Mouse (Mus musculus) bone marrow, adult 2 months (tissue): ENCODE results near the gene Pvr. TPM values are rescaled to one million over a fixed set of nuclear protein-coding genes. Genes with fewer than 3 reads are reported as not detected.
A peak's percentile ranks its signal among the peaks of the same experiment; 100 is the strongest.

Experiments
- H3K27ac ChIP-seq: fragments of 200-500 bp; 2 replicates; pipeline ENCODE4 v1.5.1; 2012; ENCODE audit warnings: low read depth, mild to moderate bottlenecking, control low read depth, inconsistent platforms, low read length; ENCODE audit not compliant: control insufficient read depth, poor library complexity, insufficient read depth
- H3K4me1 ChIP-seq: fragments of 200-500 bp; 2 replicates; pipeline ENCODE4 v1.6.1; 2011; ENCODE audit warnings: low read length; ENCODE audit not compliant: control insufficient read depth, insufficient read depth
- H3K4me3 ChIP-seq: fragments of 200-500 bp; replicated peaks from 2 replicates; pipeline ENCODE3; 2011; ENCODE audit warnings: mild to moderate bottlenecking, low read depth, low read length, control low read depth; ENCODE audit not compliant: control insufficient read depth
- CTCF ChIP-seq: fragments of 200-500 bp; IDR thresholded peaks from 2 replicates; pipeline ENCODE4 v1.5.1; 2011; ENCODE audit warnings: low read length, control low read depth; ENCODE audit not compliant: control insufficient read depth, insufficient read depth
- POLR2A ChIP-seq: fragments of 200-500 bp; IDR thresholded peaks from 2 replicates; pipeline ENCODE4 v1.6.1; 2011; ENCODE audit warnings: low read depth, mild to moderate bottlenecking, control low read depth, low read length, borderline replicate concordance; ENCODE audit not compliant: control insufficient read depth
- WGBS: fragments of 180-500 bp; shearing (Covaris S2); methylation state at CpG from one replicate; pipeline ENCODE4 v1.1.7; 2018; 5-methylcytosine and 5-hydroxymethylcytosine counted together
- polyA plus RNA-seq: library from polyadenylated mRNA; stranded (reverse); fragments of >200 nt; gene quantifications from 2 replicates; pipeline ENCODE4 v1.2.4, GENCODE M21; 2011; ENCODE audit warnings: low replicate concordance; ENCODE audit not compliant: missing spikeins, insufficient read depth, insufficient read length

Pvr gene
- polyA plus RNA-seq: 2.6 and 4.7 TPM in 2 replicates

DNA sequence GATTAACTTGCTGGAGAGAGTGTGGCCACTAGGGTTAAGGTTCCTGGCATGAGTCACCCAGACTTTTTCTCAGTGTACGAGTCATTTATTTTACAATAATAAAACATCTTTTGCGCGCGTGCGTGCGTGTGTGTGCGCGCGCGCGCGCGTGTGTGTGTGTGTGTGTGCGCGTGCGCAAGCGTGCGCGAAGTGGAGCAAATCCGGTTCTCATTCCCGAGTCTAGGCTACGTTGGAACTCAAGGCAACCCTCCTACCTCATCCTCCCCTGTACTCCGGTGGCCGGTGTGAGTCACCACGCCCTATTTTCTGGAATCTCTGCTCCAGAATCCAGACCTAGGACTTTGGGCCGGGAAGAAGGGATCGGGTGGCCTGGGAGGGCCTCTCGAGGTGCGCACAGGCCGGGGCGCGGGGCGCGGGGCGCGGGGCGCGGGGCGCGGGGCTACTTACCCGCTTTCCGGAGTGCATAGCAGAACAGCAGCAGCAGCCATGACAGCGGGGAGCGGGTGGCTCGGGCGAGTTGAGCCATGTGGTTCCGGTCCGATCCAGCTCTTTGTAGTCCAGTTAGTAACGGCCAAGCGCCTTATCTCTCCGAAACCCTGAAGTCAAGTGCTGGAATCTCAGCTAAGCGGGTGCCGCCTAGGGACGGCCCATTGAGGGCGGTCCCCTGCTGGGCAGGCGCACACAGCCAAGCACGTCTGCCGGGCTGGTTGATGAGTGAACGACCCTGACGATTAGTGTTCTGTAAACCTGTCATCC is at the start of gene Pvr:
Gene Pvr, minus strand, starts transcription at position 655 of the 756 bp plus-strand sequence.
- H3K4me3 ChIP-seq: peak within 1 kb of the TSS; percentile 70
- peaks cover 2% of the 10 kb centered on the region; the same call in 1 of the 2 replicates for H3K4me1 ChIP-seq
- under 1% methylated on average over 60 of the region's 60 CpGs for WGBS
- TF ChIP-seq CTCF (no peak; the same call in 1 of the 2 replicates), POLR2A (peak; percentile 54; the same call in 1 of the 2 replicates)
- H3K27ac ChIP-seq: no peak within 1 kb of the TSS

DNA sequence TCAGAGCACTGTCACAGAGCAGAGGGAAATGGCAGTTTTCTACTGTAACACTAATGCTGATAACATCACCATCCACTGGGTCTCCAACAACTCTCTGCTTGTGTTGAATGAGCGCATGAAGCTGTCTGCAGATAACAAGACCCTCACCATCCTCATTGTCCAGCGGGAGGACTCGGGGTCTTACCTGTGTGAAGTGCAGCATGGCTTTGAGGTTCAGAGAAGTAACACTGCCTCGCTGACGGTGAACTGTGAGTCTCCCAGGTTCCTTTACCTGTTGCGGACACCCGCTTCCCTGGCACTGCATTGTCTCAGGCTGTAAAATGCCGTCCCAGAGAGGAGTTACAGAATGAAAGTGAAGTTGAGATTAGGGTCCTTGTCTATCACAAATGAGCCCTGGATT is 49.2 kb upstream of the Pvr start:
- TF ChIP-seq CTCF: no peak
- TF ChIP-seq POLR2A: no peak
- WGBS: 83% methylated on average over 8 of the region's 8 CpGs
- no peaks in the 10 kb centered on the region for H3K4me1 ChIP-seq
- no peak overlapping the region for H3K4me3 ChIP-seq
- no peak overlapping the region for H3K27ac ChIP-seq

DNA sequence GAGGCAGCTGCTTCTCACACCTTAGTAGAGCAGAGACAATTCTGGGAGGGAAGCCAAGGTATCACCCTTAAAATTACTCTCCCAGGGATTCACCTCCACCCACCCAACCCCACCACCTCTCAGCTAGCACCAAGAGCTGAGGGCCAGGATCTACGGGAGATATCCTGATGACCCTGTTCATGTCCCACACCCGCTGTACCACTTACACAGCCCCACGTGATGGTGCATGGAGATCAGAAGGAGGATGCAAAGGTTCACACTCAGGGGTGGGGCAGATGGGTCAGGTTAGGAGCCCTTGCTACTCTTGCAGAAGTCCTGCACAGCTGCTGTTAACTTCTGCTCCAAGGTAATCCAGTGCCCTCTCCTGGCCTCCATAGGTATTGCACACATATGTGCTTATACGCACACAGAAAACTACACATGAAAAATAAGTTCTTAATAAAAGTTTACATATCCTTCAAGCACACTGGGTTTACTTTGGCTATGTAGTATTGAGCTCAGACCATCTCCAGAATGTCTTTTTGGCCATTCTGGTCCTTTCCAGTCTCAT is 48.7 kb upstream of the Pvr start:
- Histone ChIP-seq H3K4me1 (no peaks in the 10 kb centered on the region), H3K27ac (no peak overlapping the region), H3K4me3 (no peak overlapping the region)
- WGBS: 93% methylated on average over 4 of the region's 4 CpGs
- TF ChIP-seq CTCF (no peak), POLR2A (no peak)

DNA sequence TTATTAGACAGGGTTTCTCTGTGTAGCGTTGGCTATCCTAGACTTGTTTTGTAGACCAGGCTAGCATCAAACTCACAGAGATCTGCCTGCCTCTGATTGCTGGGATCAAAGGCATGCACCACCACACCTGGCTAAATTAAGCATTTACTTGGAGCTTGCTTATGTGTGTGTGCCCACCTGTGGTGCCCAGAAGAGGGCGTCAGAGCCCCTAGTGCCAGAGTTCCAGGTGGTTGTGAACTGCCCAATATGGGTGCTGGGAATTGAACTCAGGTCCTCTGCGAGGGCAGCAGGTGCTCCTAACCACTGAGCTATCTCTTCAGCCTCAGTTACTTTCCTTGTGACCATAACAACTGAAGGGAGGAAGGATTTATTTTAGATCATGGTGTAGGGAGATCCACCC is 48.1 kb upstream of the Pvr start:
- WGBS: 69% methylated on average over 3 of the region's 3 CpGs

DNA sequence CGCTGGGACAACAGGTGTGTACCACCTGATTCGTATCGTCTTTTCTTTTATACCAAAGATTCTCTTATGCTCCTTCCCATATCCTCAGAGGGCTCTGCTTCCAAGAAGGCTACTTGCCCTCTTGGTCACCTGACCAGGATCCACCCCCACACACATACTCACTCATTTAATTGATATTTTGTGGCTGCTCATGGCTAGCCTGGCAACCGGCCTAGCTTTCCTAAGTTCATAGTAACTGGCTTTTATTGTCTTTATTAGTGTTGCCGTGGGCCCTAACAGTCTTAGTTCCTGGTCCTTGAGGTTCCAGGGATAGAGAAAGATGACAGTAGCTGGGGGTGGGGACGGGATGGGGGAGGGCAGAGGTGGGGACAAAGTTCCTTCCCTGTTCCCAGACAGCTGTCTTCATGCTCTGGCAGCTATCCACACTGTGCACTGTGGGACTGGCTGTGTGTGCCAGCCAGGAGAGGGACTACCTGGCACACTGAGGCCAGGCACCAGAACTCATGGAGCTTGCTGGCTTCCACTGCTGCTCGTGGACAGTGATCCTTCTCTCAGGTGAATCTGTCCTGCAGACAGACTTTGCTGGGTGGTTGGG is 44.1 kb upstream of the Pvr start, which contains the start of gene Ceacam20:
Gene Ceacam20, plus strand, starts transcription at position 428 of the 595 bp plus-strand sequence.
- Histone ChIP-seq H3K4me3 (no peak within 1 kb of the TSS), H3K4me1 (no peaks in the 10 kb centered on the region), H3K27ac (no peak within 1 kb of the TSS)
- WGBS: 69% methylated on average over 7 of the region's 7 CpGs
- TF ChIP-seq CTCF (no peak), POLR2A (no peak)

More for the DNA sequence above, 48.1 kb upstream of the Pvr start:
- TF ChIP-seq CTCF (no peak), POLR2A (no peak)
- Histone ChIP-seq H3K4me1 (no peaks in the 10 kb centered on the region), H3K4me3 (no peak overlapping the region), H3K27ac (no peak overlapping the region)

DNA sequence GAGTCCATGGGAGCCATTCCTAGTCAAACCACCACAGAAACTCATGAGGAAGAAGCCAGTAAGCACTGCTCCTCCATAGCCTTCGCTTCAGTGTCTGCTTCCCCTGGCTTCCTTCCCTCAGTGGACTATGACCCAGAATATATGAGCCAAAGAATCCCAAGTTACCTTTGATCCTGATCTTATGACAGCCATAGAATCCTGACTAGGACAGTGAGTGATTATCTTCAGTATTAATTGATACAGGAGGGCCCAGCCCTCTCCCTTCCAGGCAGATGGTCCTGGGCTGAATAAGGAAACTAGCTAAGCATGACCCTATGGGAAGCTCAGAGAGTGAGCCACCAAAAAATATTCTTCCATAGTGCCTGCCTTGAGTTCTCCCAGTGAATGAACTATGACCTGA is 41.5 kb upstream of the Pvr start:
- TF ChIP-seq POLR2A (no peak), CTCF (no peak)
- 68% methylated on average over 1 of the region's 1 CpGs for WGBS
- Histone ChIP-seq H3K4me3 (no peak overlapping the region), H3K4me1 (no peaks in the 10 kb centered on the region; the same call in 1 of the 2 replicates), H3K27ac (no peak overlapping the region)

DNA sequence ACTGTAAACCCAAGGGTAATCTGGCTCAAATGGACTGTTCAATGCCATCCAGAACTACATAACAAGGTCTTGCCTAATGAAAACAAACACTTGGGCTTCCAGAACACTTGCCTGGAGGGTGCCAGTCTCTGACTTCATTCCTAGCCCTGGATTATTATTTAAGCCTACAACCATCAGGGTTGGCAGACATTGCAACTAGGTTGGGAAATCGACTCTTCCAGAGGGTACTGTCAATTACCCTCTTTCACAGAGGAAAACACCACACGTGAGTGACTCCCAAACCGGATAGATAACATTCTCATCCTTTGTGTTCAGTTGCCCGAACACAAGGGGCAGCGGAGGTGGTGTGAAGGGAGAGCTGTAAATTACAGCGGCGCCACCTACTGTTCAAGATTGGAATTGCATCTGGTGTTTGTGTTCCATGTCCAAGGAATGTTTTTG is 35.4 kb upstream of the Pvr start:
- Histone ChIP-seq H3K4me3 (no peak overlapping the region), H3K27ac (no peak overlapping the region), H3K4me1 (no peaks in the 10 kb centered on the region; the same call in 1 of the 2 replicates)
- under 1% methylated on average over 7 of the region's 7 CpGs for WGBS
- TF ChIP-seq POLR2A (no peak), CTCF (peak; percentile 89)

DNA sequence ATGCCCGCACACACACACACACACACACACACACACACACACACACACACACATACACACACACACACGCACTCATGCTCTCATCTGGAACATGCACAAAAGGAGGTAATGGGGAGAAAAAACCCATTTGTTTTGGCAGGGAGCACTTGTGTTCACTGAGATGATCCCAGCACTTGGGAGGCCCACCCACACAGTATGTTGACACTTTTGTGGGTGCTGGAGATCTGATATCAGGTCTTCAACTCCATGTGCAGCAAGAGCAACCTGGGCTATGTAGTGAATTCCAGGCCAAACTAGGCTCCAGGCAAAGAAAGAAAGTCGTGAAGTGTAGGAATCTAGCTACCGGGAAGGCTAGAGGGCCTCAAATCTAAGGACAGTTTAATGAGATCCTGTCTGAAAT is 34.9 kb upstream of the Pvr start:
- 77% methylated on average over 4 of the region's 4 CpGs for WGBS
- H3K27ac ChIP-seq: no peak overlapping the region
- TF ChIP-seq POLR2A: no peak
- TF ChIP-seq CTCF: no peak

More for the DNA sequence above, 34.9 kb upstream of the Pvr start:
- Histone ChIP-seq H3K4me1 (no peaks in the 10 kb centered on the region; the same call in 1 of the 2 replicates), H3K4me3 (no peak overlapping the region)
